Mouse (Mus musculus) CH12.LX (cell line): Measurements from ENCODE around the gene Gm27021. TPM values are rescaled to one million over a fixed set of nuclear protein-coding genes. Genes with fewer than 3 reads are reported as not detected.

Source experiments
- DNase-seq: peaks from one replicate; pipeline ENCODE4 v3.0.0-alpha.2; 2013; ENCODE audit errors: extremely low read depth
- H3K27ac ChIP-seq: 2 replicates; pipeline ENCODE4 v1.5.1; 2012; ENCODE audit warnings: low read depth, mild to moderate bottlenecking, control low read depth, moderate library complexity; ENCODE audit not compliant: insufficient read depth
- H3K27me3 ChIP-seq: replicated peaks from 2 replicates; pipeline ENCODE3; 2012; ENCODE audit warnings: inconsistent platforms
- H3K36me3 ChIP-seq, 2 experiments: replicated peaks in 1 of 2; 2 replicates each; pipeline versions ENCODE3 to v1.6.1; 2012; ENCODE audit warnings: inconsistent platforms in 1 of 2, low read length in 1 of 2, mild to moderate bottlenecking in 1 of 2, mixed read lengths in 1 of 2, moderate library complexity in 1 of 2; ENCODE audit not compliant: control insufficient read depth in 1 of 2, insufficient read depth in 1 of 2
- H3K4me1 ChIP-seq, 2 experiments: 2 replicates each; pipeline ENCODE4 v1.6.1; 2012; ENCODE audit warnings: inconsistent platforms in 1 of 2, moderate library complexity in 1 of 2; ENCODE audit not compliant: insufficient read depth in 2 of 2, control insufficient read depth in 1 of 2
- H3K4me2 ChIP-seq: 2 replicates; pipeline ENCODE4 v1.6.1; 2012; ENCODE audit warnings: low read depth, mild to moderate bottlenecking, control low read depth; ENCODE audit not compliant: poor library complexity, insufficient read depth, severe bottlenecking
- H3K4me3 ChIP-seq, 3 experiments: fragments of 150-350 bp in 1 of 3; sonication (generic) in 1 of 3; replicated peaks in 1 of 3; 2 replicates each; pipeline versions ENCODE3 to v1.5.1; 2011 to 2012; ENCODE audit warnings: low read depth in 2 of 3, low read length in 2 of 3, mild to moderate bottlenecking in 2 of 3, moderate library complexity in 2 of 3, control low read depth in 1 of 3, improper control_type of control experiment in 1 of 3, inconsistent platforms in 1 of 3, mixed read lengths in 1 of 3; ENCODE audit not compliant: poor library complexity in 1 of 3
- H3K79me2 ChIP-seq: replicated peaks from 2 replicates; pipeline ENCODE4 v1.6.1; 2012; ENCODE audit warnings: mild to moderate bottlenecking, moderate library complexity; ENCODE audit not compliant: control insufficient read depth, poor library complexity, insufficient read depth, severe bottlenecking; ENCODE audit errors: extremely low read depth
- H3K9ac ChIP-seq: 2 replicates; pipeline ENCODE4 v1.6.1; 2012; ENCODE audit warnings: low read depth, mild to moderate bottlenecking, control low read depth, moderate library complexity; ENCODE audit not compliant: insufficient read depth
- H3K9me3 ChIP-seq: replicated peaks from 2 replicates; pipeline ENCODE3; 2012; ENCODE audit warnings: low read length, inconsistent platforms, mixed read lengths
- BHLHE40 ChIP-seq: IDR thresholded peaks from 2 replicates; pipeline ENCODE4 v1.6.1; 2011; ENCODE audit warnings: mild to moderate bottlenecking, low read depth, low read length, improper control_type of control experiment
- CHD1 ChIP-seq: IDR thresholded peaks from 2 replicates; pipeline ENCODE4 v1.6.1; 2012; ENCODE audit warnings: low read depth, low read length, improper control_type of control experiment, inconsistent platforms
- CHD2 ChIP-seq: IDR thresholded peaks from 2 replicates; pipeline ENCODE4 v1.6.1; 2011; ENCODE audit warnings: low read length, improper control_type of control experiment
- CTCF ChIP-seq, 2 experiments: IDR thresholded peaks in 1 of 2; conservative IDR thresholded peaks in 1 of 2; 2 replicates each; pipeline ENCODE4 v1.5.1; 2011 to 2012; ENCODE audit warnings: low read depth in 2 of 2, low read length in 2 of 2, improper control_type of control experiment in 1 of 2, inconsistent platforms in 1 of 2, mild to moderate bottlenecking in 1 of 2, moderate library complexity in 1 of 2
- E2F4 ChIP-seq: IDR thresholded peaks from 2 replicates; pipeline ENCODE4 v1.6.1; 2011; ENCODE audit warnings: low read depth, low read length, improper control_type of control experiment; ENCODE audit not compliant: insufficient replicate concordance
- ELF1 ChIP-seq: IDR thresholded peaks from 2 replicates; pipeline ENCODE4 v1.6.1; 2014; ENCODE audit warnings: low read depth, mild to moderate bottlenecking, inconsistent platforms, low read length, improper control_type of control experiment
- EP300 ChIP-seq: IDR thresholded peaks from 2 replicates; pipeline ENCODE4 v1.6.1; 2011; ENCODE audit warnings: low read length, improper control_type of control experiment
- ETS1 ChIP-seq: conservative IDR thresholded peaks from 2 replicates; pipeline ENCODE4 v1.6.1; 2012; ENCODE audit warnings: low read depth, mild to moderate bottlenecking, inconsistent platforms, low read length, improper control_type of control experiment, moderate library complexity
- GABPA ChIP-seq: IDR thresholded peaks from 2 replicates; pipeline ENCODE4 v1.6.1; 2012; ENCODE audit warnings: low read depth, low read length, improper control_type of control experiment, inconsistent platforms; ENCODE audit not compliant: insufficient replicate concordance
- HCFC1 ChIP-seq: IDR thresholded peaks from 2 replicates; pipeline ENCODE4 v1.6.1; 2012; ENCODE audit warnings: low read depth, mild to moderate bottlenecking, inconsistent platforms, low read length, improper control_type of control experiment
- IRF4 ChIP-seq: IDR thresholded peaks from 2 replicates; pipeline ENCODE4 v1.6.1; 2014; ENCODE audit warnings: low read depth, mild to moderate bottlenecking, inconsistent platforms, low read length, improper control_type of control experiment
- JUN ChIP-seq: IDR thresholded peaks from 2 replicates; pipeline ENCODE4 v1.6.1; 2011; ENCODE audit warnings: low read depth, mild to moderate bottlenecking, low read length, improper control_type of control experiment, moderate library complexity; ENCODE audit not compliant: insufficient read depth
- KAT2A ChIP-seq: IDR thresholded peaks from 2 replicates; pipeline ENCODE4 v1.6.1; 2012; ENCODE audit warnings: low read length, improper control_type of control experiment, inconsistent platforms; ENCODE audit not compliant: insufficient replicate concordance
- MXI1 ChIP-seq: IDR thresholded peaks from 2 replicates; pipeline ENCODE4 v1.6.1; 2011; ENCODE audit warnings: mild to moderate bottlenecking, low read depth, low read length, improper control_type of control experiment
- MYC ChIP-seq: IDR thresholded peaks from 2 replicates; pipeline ENCODE4 v1.6.1; 2011; ENCODE audit warnings: low read depth, mild to moderate bottlenecking, improper control_type of control experiment, low read length
- NELFE ChIP-seq: IDR thresholded peaks from 2 replicates; pipeline ENCODE4 v1.6.1; 2011; ENCODE audit warnings: low read depth, low read length, improper control_type of control experiment
- POLR2A ChIP-seq: IDR thresholded peaks from 2 replicates; pipeline ENCODE4 v1.6.1; 2011; ENCODE audit warnings: low read depth, mild to moderate bottlenecking, improper control_type of control experiment, low read length
- POLR2AphosphoS2 ChIP-seq: IDR thresholded peaks from 2 replicates; pipeline ENCODE4 v1.6.1; 2011; ENCODE audit warnings: low read depth, low read length, improper control_type of control experiment
- RAD21 ChIP-seq: IDR thresholded peaks from 2 replicates; pipeline ENCODE4 v1.6.1; 2011; ENCODE audit warnings: low read depth, mild to moderate bottlenecking, low read length, improper control_type of control experiment, moderate library complexity
- RCOR1 ChIP-seq: conservative IDR thresholded peaks from 2 replicates; pipeline ENCODE4 v1.6.1; 2012; ENCODE audit warnings: low read depth, mild to moderate bottlenecking, inconsistent platforms, low read length, improper control_type of control experiment
- SIN3A ChIP-seq: IDR thresholded peaks from 2 replicates; pipeline ENCODE4 v1.6.1; 2012; ENCODE audit warnings: low read length, improper control_type of control experiment, inconsistent platforms
- SMC3 ChIP-seq: IDR thresholded peaks from 2 replicates; pipeline ENCODE4 v1.6.1; 2011; ENCODE audit warnings: low read depth, low read length, improper control_type of control experiment
- TBP ChIP-seq: conservative IDR thresholded peaks from 2 replicates; pipeline ENCODE4 v1.6.1; 2011; ENCODE audit warnings: low read depth, low read length, improper control_type of control experiment
- TCF12 ChIP-seq: IDR thresholded peaks from 2 replicates; pipeline ENCODE4 v1.6.1; 2014; ENCODE audit warnings: low read depth, mild to moderate bottlenecking, inconsistent platforms, low read length, improper control_type of control experiment
- USF1 ChIP-seq: IDR thresholded peaks from 2 replicates; pipeline ENCODE4 v1.6.1; 2014; ENCODE audit warnings: low read depth, mild to moderate bottlenecking, inconsistent platforms, low read length, improper control_type of control experiment
- USF2 ChIP-seq: conservative IDR thresholded peaks from 2 replicates; pipeline ENCODE4 v1.6.1; 2011; ENCODE audit warnings: low read depth, low read length, improper control_type of control experiment
- ZC3H11A ChIP-seq: IDR thresholded peaks from 2 replicates; pipeline ENCODE4 v1.6.1; 2012; ENCODE audit warnings: low read depth, mild to moderate bottlenecking, inconsistent platforms, low read length, improper control_type of control experiment
- ZKSCAN1 ChIP-seq: IDR thresholded peaks from 2 replicates; pipeline ENCODE4 v1.6.1; 2012; ENCODE audit warnings: low read depth, inconsistent platforms, low read length, improper control_type of control experiment, borderline replicate concordance
- ZMIZ1 ChIP-seq: IDR thresholded peaks from 2 replicates; pipeline ENCODE4 v1.6.1; 2012; ENCODE audit warnings: low read depth, mild to moderate bottlenecking, inconsistent platforms, low read length, improper control_type of control experiment
- ZNF384 ChIP-seq: IDR thresholded peaks from 2 replicates; pipeline ENCODE4 v1.6.1; 2012; ENCODE audit warnings: low read depth, low read length, improper control_type of control experiment, inconsistent platforms
- dilution Hi-C: fragments of 300-500 bp; cut with MboI; formaldehyde crosslinking; loops from 2 replicates; pipeline ENCODE4 v1.14.3; 2020; ENCODE audit warnings: low sequenced_read_pairs; ENCODE audit not compliant: extremely low pct_unique_long_range_greater_than_20kb, extremely low pct_ligation_motif_present
- in situ Hi-C: fragments of 300-500 bp; cut with MboI; formaldehyde crosslinking; loops from 3 replicates; pipeline ENCODE4 v1.14.3; 2019; ENCODE audit warnings: low sequenced_read_pairs, low pct_ligation_motif_present, low pct_unique_long_range_greater_than_20kb, mixed read lengths
- polyA plus RNA-seq: library from polyadenylated mRNA; unstranded; fragments of >175 nt; gene quantifications from 2 replicates; pipeline ENCODE4 v1.2.1, GENCODE M21; 2012; ENCODE audit warnings: low read depth; ENCODE audit not compliant: insufficient read length
- total RNA-seq, 2 experiments: library from RNA; depleted of rRNA; stranded (reverse); fragments of 300-350 nt in 1 of 2; fragments of >200 nt in 1 of 2; gene quantifications; 2 replicates each; pipeline ENCODE4 v1.2.3; 2012 to 2014

Gm27021 gene
- total and polyA plus RNA-seq, 3 experiments: 1.0 to 1.1 TPM; not detected in 1

DNA sequence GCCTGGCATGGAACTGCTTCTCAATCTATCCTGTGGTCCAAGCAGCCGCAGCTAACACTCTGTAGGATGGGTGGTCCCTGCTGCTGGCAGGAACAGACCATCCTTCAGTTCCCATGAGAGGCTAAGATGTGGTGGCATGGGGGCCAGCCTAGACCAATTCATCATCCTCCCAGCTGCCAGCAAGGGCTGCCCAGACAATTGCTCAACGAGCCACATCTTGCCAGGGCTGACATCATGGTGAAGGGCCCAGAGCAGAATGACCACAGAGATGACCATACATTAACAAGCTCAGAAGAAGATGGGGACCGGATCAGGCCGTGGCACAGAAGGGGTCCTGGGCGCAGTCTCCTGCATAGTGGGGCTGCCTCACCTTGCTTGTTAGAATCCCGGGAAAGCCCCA is 57.1 kb downstream of the Gm27021 start:
- peaks cover 7 to 14% of the 10 kb centered on the region in 2 experiments for H3K4me1 ChIP-seq
- in situ Hi-C loops (loop anchor here (5.0 to 10.0 kb wide), 2 partner anchors 279 to 426 kb away; no protein-coding TSS in a partner anchor), dilution Hi-C loops (no loop called here)
- H3K27ac ChIP-seq: no peak overlapping the region
- H3K4me3 ChIP-seq: no peak overlapping the region
- DNase-seq: no peak
- H3K36me3 ChIP-seq: no peaks in the 10 kb centered on the region
- no peak for TF ChIP-seq SMC3
- no peak for TF ChIP-seq SIN3A
- no peak for TF ChIP-seq NELFE
- TF ChIP-seq TBP: no peak
- TF ChIP-seq POLR2AphosphoS2: no peak
- no peak for TF ChIP-seq MXI1
- no peak for TF ChIP-seq RAD21
- TF ChIP-seq ZKSCAN1: no peak
- no peak for TF ChIP-seq E2F4
- TF ChIP-seq RCOR1: no peak
- no peak for TF ChIP-seq JUN
- TF ChIP-seq CHD1: no peak
- TF ChIP-seq MYC: no peak
- TF ChIP-seq USF2: no peak
- no peak for TF ChIP-seq POLR2A
- TF ChIP-seq CTCF (conservative IDR thresholded peaks at IDR 0.05 in 1 of 2, IDR thresholded peaks at IDR 0.05 in 1 of 2; ENCODE audit: low read depth in 2 of 2, low read length in 2 of 2): no peak
- TF ChIP-seq CHD2: no peak
- H3K79me2 ChIP-seq: no peaks in the 10 kb centered on the region
- H3K9ac ChIP-seq: no peak overlapping the region
- H3K4me2 ChIP-seq: no peak overlapping the region
- peaks cover 56% of the 10 kb centered on the region for H3K27me3 ChIP-seq
- H3K9me3 ChIP-seq: peaks cover 8% of the 10 kb centered on the region

DNA sequence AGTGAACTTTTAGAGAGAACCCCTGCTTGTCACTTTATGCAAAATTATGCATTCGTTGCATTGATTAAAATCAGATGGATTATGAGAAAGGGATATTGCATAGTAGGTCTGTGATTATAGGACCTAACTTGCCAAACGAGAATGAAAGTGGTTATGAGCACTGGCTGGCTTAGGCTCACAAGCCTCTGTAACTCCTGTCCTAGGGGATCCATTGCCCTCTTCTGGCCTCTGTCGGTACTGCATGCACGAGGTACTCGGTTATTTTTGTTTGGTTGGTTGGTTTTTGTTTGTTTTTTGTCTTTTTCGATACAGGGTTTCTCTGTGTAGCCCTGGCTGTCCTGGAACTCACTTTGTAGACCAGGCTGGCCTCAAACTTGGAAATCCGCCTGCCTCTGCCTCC is 60.0 kb downstream of the Gm27021 start:
- Histone ChIP-seq H3K4me2 (peak overlapping the region; percentile 86), H3K9me3 (peaks cover 8% of the 10 kb centered on the region), H3K36me3 (no peaks in the 10 kb centered on the region), H3K27me3 (peaks cover 40% of the 10 kb centered on the region), H3K79me2 (no peaks in the 10 kb centered on the region), H3K27ac (no peak overlapping the region), H3K9ac (no peak overlapping the region), H3K4me1 (peaks cover 7 to 14% of the 10 kb centered on the region in 2 experiments), H3K4me3 (peak overlapping the region; percentile 7 to 34 (median 29))
- in situ Hi-C loops (no loop called here), dilution Hi-C loops (no loop called here)
- DNase-seq: peak; percentile 77
- TF ChIP-seq E2F4 (no peak), CTCF (conservative IDR thresholded peaks at IDR 0.05 in 1 of 2, IDR thresholded peaks at IDR 0.05 in 1 of 2; ENCODE audit: low read depth in 2 of 2, low read length in 2 of 2) (peak; percentile 74 to 89), ZMIZ1 (no peak), CHD2 (no peak), ZNF384 (no peak), TCF12 (no peak), ETS1 (no peak), ZC3H11A (no peak), EP300 (no peak), IRF4 (0 out of 2 replicates have a peak, but pooled peaks have one; percentile 14), USF1 (no peak), RCOR1 (no peak), ELF1 (no peak), SMC3 (peak; percentile 43), BHLHE40 (no peak), RAD21 (peak; percentile 60), POLR2A (no peak), HCFC1 (no peak), SIN3A (0 out of 2 replicates have a peak, but pooled peaks have one; percentile 49), GABPA (no peak), JUN (no peak), MYC (0 out of 2 replicates have a peak, but pooled peaks have one; percentile 38), TBP (no peak), USF2 (no peak), KAT2A (no peak)
